Mouse (Mus musculus) gastrocnemius, postnatal 36 days (tissue): ENCODE measurements around the gene Ssh1. TPM values are rescaled to one million over a fixed set of nuclear protein-coding genes. Genes with fewer than 3 reads are reported as not detected.

Source experiments
- DNase-seq, 2 experiments: peaks; one replicate each; pipeline ENCODE4 v3.0.0; 2022
- intact Hi-C: fragments of 180-260 bp; cut with DNase I; formaldehyde crosslinking; loops from one replicate; pipeline ENCODE4 v1.15.1; 2025
- total RNA-seq, 2 experiments: library from RNA; stranded (reverse); gene quantifications; 2 replicates each; pipeline ENCODE4 v1.2.3; 2021

Ssh1 gene
- total RNA-seq, 2 experiments from 2014 or later: 5.1 to 7.5 TPM

- intact Hi-C loops: no loop called here
- DNase-seq: no peak
Measured at GRCm38 (mm10) chr5:113943328-113943727, 50.4 kb downstream of the Ssh1 start.

DNA sequence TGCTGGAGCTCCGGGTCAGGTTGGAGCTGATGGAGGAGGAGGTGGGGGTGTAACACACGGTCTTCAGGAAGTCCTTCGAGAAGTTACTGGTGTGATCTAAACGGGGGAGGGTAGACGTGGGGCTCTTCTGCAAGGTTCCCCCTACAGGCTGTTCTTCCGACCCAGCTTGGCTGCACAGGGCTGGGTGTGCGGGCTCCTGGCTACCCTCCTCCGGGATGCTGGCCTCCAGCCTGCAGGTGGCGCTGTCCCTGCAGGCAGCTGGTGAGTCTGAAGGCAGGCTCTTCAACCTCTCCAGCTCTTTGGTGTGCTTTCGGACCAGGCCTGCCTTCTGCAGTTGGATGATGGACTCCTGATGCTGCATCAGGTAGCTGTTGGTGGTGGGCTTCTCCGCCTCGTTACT lies 51.1 kb downstream of the Ssh1 start:
- intact Hi-C loops: no loop called here
- DNase-seq: no peak

- intact Hi-C loops: no loop called here
- no peak for DNase-seq
Measured at GRCm38 (mm10) chr5:113939263-113939900, 54.3 kb downstream of the Ssh1 start.

DNA sequence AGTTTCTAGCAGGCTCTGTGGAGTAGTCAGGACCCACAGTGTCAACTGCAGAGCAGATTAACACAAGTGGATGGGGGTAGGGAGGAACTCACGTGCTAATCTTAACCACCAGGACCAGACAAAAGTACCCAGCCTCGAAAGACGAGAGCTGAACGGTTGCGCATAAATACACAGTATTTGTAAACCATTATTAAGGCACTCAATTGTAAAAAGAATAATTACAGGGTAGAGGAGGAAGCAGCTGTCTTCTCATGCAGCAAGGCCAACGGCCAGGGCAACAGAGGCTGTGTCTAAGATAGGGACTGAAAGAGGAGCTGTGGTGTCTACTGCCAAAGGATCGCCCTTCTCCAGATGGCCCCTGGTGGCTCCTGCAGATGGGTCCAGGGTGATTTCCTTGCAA lies 56.0 kb downstream of the Ssh1 start:
- intact Hi-C loops: no loop called here
- DNase-seq: no peak

- intact Hi-C loops: loop anchor here (5.0 kb wide), 1 partner anchor 82 kb away; no protein-coding TSS in a partner anchor
- DNase-seq: no peak
Measured at GRCm38 (mm10) chr5:113933889-113934288, 59.8 kb downstream of the Ssh1 start.

DNA sequence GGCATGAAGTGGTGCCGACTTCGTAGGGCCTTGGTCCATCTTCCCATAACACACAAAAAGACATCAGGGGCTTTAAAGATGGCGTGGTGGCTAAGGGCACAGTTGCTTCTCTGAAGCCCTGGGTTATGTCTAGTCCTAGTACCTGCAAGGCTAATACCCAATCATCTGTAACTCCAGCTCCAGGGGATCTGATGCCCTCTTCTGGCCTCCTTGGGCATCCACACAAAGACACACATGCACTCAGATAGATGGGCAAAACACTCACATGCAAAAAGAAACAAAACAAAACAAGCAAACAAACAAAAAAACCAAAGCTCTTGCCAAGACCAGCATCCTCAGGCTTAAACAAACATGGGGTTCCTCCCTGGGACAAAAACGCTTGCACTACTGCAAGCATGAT lies 60.2 kb downstream of the Ssh1 start:
- no peak for DNase-seq
- intact Hi-C loops: loop anchor here (5.0 kb wide), 1 partner anchor 81 kb away; no protein-coding TSS in a partner anchor

- no peak for DNase-seq
- intact Hi-C loops: loop anchor here (5.0 kb wide), 1 partner anchor 80 kb away; no protein-coding TSS in a partner anchor
Measured at GRCm38 (mm10) chr5:113932310-113932709, 61.4 kb downstream of the Ssh1 start.

- intact Hi-C loops: loop anchor here (5.0 kb wide), 1 partner anchor 79 kb away; no protein-coding TSS in a partner anchor
- DNase-seq: peak; percentile 60 to 67
Measured at GRCm38 (mm10) chr5:113930648-113931609, 62.8 kb downstream of the Ssh1 start.

DNA sequence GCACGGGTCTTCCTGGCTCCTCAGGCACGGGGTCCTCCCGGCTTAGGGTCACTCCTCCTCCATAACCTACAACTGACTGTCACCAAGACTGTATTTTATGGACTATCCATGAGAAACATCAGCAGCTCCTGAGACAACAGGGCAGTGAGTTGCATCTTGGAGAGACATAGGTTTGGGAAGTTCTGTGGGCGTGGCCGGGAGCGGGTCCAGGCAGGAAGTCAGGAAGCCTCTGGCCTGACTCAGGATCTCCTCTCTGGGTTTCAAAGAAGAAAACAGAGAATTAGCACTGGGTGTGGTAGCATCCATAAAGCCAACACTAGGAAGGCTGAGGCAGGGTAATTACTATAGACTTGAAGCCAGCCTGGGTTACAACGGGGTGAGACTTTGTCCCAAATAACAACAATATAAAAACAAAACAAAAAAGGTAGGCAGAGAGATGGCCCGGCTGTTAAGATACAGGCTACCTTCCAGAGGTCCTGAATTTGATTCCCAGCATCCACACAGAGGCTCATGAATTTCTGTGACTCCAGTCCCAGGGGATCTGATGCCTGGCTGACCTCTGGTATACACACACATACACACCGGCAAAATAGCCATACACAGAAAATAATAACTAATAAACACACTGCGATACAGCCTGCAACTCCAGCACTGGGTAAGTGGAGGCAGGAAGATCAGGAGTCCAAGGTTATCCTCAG lies 63.6 kb downstream of the Ssh1 start:
- intact Hi-C loops: loop anchor here (5.0 kb wide), 1 partner anchor 78 kb away; no protein-coding TSS in a partner anchor
- peak; percentile 50 to 55 for DNase-seq

DNA sequence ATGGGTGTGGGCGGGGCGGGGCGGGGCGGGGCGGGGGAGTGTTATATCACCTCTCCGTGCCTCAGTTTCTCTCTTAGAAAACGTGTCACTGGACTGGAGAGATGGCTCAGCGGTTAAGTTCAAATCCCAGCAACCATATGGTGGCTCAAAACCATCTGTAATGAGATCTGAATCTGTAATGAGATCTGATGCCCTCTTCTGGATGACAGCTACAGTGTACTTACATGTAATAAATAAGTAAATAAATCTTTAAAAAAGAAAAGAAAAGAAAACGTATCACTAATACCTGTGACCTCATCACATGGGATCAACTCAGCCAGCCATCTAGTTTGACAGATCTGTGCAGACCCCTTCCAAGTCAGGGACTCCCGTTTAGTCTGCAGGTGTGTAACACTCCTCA lies 64.2 kb downstream of the Ssh1 start:
- no peak for DNase-seq
- intact Hi-C loops: no loop called here

DNA sequence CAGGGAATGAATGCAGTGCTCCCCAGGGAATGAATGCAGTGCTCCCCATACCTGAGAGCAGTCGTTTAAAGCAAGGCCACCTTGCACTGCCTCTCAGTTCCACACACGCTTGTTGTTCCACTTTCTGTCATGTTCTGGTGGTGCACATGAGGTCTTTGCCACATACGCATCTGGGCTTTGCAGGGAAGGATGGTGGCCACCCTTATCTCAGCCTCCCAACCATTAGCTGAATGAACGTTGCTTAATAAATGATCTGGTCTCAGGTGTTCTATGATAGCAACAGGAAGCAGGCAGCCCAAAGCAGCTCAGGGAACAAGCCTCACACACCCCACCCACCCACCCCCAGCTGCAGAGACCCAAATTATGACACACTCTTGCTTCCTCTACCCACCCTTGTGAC lies 69.1 kb downstream of the Ssh1 start:
- no peak for DNase-seq
- intact Hi-C loops: no loop called here

- intact Hi-C loops: no loop called here
- DNase-seq: no peak
Measured at GRCm38 (mm10) chr5:113921310-113922166, 72.2 kb downstream of the Ssh1 start.

GRCm38 (mm10) chr5:113919060-113919459 lies 74.6 kb downstream of the Ssh1 start:
- intact Hi-C loops: no loop called here
- no peak for DNase-seq

DNA sequence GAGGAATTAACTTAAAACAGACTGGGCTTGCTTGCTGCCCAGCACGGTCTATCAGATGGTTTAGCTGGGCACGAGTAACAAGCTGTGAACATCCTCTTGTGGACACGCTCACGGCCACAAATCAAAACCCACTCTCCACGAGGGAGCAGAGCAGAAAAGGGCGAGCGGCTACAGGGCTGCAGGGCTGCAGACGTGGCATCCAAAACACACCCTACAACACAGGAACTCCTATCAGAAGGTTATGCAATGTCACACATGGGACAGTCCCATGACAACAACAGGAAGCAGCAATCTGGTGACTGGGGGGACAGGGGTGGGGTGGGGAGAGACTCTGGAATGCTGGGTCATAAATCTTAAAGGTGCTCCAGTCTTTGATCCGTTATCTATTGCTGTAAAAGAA lies 75.0 kb downstream of the Ssh1 start:
- peak in 1 of 2 experiments; percentile 61 for DNase-seq
- intact Hi-C loops: no loop called here

GRCm38 (mm10) chr5:113910705-113911104 lies 83.0 kb downstream of the Ssh1 start:
- intact Hi-C loops: loop anchor here (5.0 kb wide), 1 partner anchor 42 kb away; no protein-coding TSS in a partner anchor
- no peak for DNase-seq

GRCm38 (mm10) chr5:113910065-113910701 lies 83.5 kb downstream of the Ssh1 start:
- intact Hi-C loops: loop anchor here (5.0 kb wide), 1 partner anchor 42 kb away; no protein-coding TSS in a partner anchor
- DNase-seq: no peak

DNA sequence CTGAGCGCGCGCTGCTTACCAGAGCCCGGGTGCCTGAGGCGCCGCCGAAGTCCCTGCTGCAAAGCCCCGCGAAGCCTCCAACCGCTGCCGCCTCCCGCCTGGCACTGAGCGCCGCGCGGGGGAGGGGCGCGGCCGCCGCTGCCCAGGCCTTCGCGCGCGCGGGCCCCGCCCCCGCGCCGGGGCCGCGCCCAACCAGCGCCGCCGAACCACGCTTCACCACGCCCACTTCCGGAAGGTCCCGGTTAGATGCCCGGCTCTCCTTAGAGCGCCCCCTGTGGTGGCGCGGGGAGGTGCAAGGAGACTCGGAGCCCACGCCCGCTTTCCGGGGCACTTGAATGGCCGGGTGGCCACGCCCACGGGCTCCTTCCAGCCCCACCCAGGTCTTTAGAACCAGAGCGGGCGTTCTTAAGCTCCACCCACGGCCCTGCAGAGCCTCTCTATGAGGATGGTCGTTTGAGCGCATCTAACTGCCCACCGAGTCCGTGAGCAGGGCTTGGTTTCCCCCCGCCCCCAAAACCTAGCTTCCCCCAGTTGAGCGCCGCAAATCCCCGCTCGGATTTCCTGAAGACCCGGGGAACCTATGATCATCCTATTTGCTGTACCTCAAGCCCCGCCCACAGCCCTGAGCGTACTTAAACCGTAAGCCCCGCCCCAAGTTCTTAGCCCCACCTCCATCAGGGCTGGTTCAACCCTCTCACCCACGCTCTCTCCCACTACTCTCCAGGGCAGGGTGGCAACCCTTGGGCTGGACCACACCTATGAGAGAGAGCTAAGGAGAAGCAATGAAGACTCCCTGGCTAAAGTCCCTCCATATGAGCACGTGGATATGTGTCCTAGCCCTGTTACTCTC lies 84.9 kb downstream of the Ssh1 start, which contains the start of gene Coro1c:
Coro1c (minus strand) TSS at position 167 of the 850 bp plus-strand sequence.
- DNase-seq: peak; percentile 99 to 100
- intact Hi-C loops: loop anchor here (5.0 kb wide), 2 partner anchors 37 to 52 kb away; no protein-coding TSS in a partner anchor
